Mouse (Mus musculus): ENCODE results near the gene Ptpn5.
A peak's percentile ranks its signal among the peaks of the same experiment; 100 is the strongest.

Ptpn5 gene

DNA sequence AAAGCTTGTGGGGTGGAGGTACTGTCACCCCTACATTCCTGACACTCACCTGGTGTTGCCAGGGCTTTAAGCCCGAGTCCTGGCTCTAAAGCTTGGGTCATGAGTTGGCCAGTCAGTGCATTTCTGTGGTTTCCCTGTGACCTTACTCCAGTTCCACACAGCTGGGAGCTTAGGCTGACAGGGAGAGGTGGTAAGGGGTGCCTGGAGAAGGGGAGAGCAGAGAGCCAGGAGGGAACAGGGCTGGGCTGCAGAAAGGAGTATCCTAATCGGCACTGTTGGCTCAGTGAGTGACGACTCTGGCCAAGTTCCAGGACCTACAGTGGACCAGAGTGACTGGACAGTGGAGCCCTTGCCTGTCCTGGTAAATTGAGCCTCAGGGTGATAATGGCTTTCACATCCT, 81.2 kb downstream of the Ptpn5 start:
- no peak for TF ChIP-seq NANOG (IDR thresholded peaks at IDR 0.05; ENCODE audit: borderline replicate concordance, low read length)
- no peak for TF ChIP-seq POU5F1 (IDR thresholded peaks at IDR 0.05; ENCODE audit: borderline replicate concordance, low read length)
- TF ChIP-seq CTCF (conservative IDR thresholded peaks at IDR 0.05; ENCODE audit: low read length) = no peak
- H3K36me3 ChIP-seq (ENCODE audit: insufficient read depth, low read length) = 0 out of 2 replicates have a peak, but pooled peaks cover 7% of the 10 kb centered on the region
- no peak overlapping the region for H3K4me3 ChIP-seq (replicated peaks; ENCODE audit: low read length)

DNA sequence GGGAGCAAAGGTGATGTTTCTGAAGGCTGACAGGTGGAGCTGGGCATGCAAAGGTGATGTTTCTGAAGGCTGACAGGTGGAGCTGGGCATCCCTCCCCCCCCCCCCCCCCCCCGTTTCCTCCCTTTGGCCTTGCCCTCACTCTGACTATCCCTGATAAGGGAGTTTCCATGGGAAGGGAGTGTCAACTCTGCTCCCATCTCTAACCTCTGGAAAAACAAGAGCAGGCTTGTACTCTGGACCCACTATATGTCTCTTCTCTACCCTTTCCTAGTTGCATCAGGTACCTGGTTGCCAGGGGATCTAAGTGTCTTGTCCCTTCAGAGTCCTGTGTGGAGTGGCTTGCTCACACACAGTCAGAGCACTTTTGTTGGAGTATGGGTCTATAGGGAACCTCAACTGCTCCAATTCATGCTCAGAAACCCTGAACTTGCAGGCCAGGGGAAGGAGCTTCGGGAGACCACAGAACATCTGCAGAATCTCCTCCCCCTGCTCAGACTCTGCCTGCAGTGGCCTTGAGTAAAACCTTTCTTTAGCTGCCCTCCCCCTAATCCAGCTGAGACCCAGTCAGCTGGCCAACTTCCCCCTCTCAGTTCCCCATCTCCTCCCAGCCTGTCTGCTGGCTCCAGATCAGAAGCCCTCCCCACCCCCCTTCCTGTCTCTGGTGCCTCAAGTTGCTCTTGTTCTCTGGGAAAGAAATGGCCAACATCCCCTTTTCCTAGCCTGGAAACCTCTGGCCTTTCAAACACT, 81.9 kb downstream of the Ptpn5 start:
- Histone ChIP-seq H3K36me3 (ENCODE audit: insufficient read depth, low read length) (0 out of 2 replicates have a peak, but pooled peaks cover 7% of the 10 kb centered on the region), H3K9me3 (ENCODE audit: low read length) (no peaks in the 10 kb centered on the region), H3K4me3 (replicated peaks; ENCODE audit: low read length) (peak overlapping the region; percentile 90), H3K27me3 (ENCODE audit: insufficient read depth, low read length) (peaks cover 44% of the 10 kb centered on the region), H3K4me1 (replicated peaks; ENCODE audit: low read depth, low read length) (peaks cover 20% of the 10 kb centered on the region)
- no peak for TF ChIP-seq CTCF (conservative IDR thresholded peaks at IDR 0.05; ENCODE audit: low read length)
- TF ChIP-seq POU5F1 (IDR thresholded peaks at IDR 0.05; ENCODE audit: borderline replicate concordance, low read length) = no peak
- TF ChIP-seq NANOG (IDR thresholded peaks at IDR 0.05; ENCODE audit: borderline replicate concordance, low read length) = no peak

More for the DNA sequence above, 81.2 kb downstream of the Ptpn5 start:
- H3K9me3 ChIP-seq (ENCODE audit: low read length) = no peaks in the 10 kb centered on the region
- peaks cover 20% of the 10 kb centered on the region for H3K4me1 ChIP-seq (replicated peaks; ENCODE audit: low read depth, low read length)
- peaks cover 44% of the 10 kb centered on the region for H3K27me3 ChIP-seq (ENCODE audit: insufficient read depth, low read length)

DNA sequence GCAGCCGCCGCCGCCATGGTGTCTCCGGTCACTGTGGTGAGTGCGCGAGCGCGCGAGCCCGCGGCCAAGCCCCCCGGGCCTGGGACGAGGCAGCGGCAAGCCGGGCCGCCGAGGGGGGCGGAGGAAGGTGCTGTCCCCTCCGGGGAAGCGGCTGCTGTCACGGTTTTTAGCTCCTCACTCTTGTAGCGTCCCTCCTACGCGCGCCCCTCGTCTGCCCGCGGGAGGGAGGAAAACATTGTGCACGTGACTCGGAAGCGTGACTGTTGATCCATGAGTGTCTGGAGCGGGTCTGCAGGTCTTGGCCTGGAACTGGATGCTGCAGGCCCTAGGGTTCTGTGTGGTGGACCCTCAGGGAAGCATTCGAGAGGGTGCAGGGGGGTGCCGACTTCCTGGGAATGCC, 82.7 kb downstream of the Ptpn5 start:
- H3K9me3 ChIP-seq (ENCODE audit: low read length) = no peaks in the 10 kb centered on the region
- H3K27me3 ChIP-seq (ENCODE audit: insufficient read depth, low read length) = peaks cover 44% of the 10 kb centered on the region
- H3K4me3 ChIP-seq (replicated peaks; ENCODE audit: low read length) = peak overlapping the region; percentile 90
- 0 out of 2 replicates have a peak, but pooled peaks cover 7% of the 10 kb centered on the region for H3K36me3 ChIP-seq (ENCODE audit: insufficient read depth, low read length)
- no peak for TF ChIP-seq NANOG (IDR thresholded peaks at IDR 0.05; ENCODE audit: borderline replicate concordance, low read length)
- no peak for TF ChIP-seq CTCF (conservative IDR thresholded peaks at IDR 0.05; ENCODE audit: low read length)
- TF ChIP-seq POU5F1 (IDR thresholded peaks at IDR 0.05; ENCODE audit: borderline replicate concordance, low read length) = no peak
- H3K4me1 ChIP-seq (replicated peaks; ENCODE audit: low read depth, low read length) = peaks cover 20% of the 10 kb centered on the region

DNA sequence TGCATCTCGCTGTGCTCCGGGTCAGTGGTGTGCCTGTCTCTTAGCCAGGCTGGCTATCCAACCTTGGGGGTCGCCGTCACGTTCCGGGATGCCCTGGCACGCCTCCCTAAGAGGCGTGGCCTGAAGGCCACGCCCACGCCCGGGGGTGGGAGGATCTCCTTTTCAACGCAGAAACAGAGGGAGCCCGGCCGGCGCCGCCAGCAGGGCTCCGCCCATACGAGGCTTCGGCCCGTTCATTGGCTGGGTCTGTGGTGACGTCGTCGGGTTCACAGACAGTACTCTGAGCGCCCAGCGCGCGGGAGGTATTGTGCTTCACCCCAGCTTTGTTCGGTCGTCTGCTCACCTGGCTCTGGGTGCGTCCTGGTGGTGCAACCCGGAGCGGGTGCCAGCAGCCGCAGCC, 83.1 kb downstream of the Ptpn5 start, which contains the start of gene Tmem86a:
Gene Tmem86a (plus strand): TSS at position 236 of the 400 bp plus-strand sequence.
- H3K4me3 ChIP-seq (replicated peaks; ENCODE audit: low read length) = peak within 1 kb of the TSS; percentile 90
- TF ChIP-seq POU5F1 (IDR thresholded peaks at IDR 0.05; ENCODE audit: borderline replicate concordance, low read length) (no peak), NANOG (IDR thresholded peaks at IDR 0.05; ENCODE audit: borderline replicate concordance, low read length) (no peak), CTCF (conservative IDR thresholded peaks at IDR 0.05; ENCODE audit: low read length) (no peak)
- H3K36me3 ChIP-seq (ENCODE audit: insufficient read depth, low read length) = 0 out of 2 replicates have a peak, but pooled peaks cover 7% of the 10 kb centered on the region
- peaks cover 20% of the 10 kb centered on the region for H3K4me1 ChIP-seq (replicated peaks; ENCODE audit: low read depth, low read length)
- H3K9me3 ChIP-seq (ENCODE audit: low read length) = no peaks in the 10 kb centered on the region
- H3K27me3 ChIP-seq (ENCODE audit: insufficient read depth, low read length) = peaks cover 44% of the 10 kb centered on the region

DNA sequence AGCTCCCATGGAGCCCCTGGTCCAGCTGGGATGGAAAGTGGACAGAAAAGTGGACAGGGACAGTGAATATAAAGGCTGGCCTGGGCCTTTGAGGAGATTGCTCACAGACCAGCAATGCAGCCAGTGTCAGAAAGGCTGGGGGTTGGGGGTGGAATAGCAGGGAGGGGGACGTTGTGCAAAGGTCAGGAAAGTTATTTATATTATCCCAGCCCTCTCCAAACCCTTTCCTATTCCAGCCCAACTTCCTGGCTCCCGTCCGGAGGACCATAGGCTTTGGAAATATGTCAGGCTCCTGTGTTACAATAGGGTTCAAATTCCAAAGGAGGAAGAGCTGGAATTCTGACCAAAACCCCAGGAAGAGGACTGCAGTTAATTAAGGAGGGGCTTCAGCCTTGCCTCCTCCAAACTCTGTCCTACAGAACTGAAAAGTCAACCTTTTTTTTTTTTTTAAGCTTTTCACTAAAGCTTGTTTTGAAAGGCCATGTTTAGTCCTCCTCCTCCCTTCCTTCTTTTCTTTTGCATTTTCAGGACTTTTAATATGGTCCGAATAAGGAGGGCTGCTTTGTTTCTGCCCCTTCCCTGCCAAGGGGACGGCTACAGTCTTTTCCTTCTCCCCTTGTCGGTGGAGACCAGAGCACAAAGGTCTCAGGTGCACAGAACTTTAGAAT, 90.5 kb downstream of the Ptpn5 start:
- Histone ChIP-seq H3K36me3 (ENCODE audit: insufficient read depth, low read length) (no peaks in the 10 kb centered on the region), H3K4me1 (replicated peaks; ENCODE audit: low read depth, low read length) (no peaks in the 10 kb centered on the region), H3K9me3 (ENCODE audit: low read length) (no peaks in the 10 kb centered on the region), H3K27me3 (ENCODE audit: insufficient read depth, low read length) (peaks cover 12% of the 10 kb centered on the region), H3K4me3 (replicated peaks; ENCODE audit: low read length) (no peak overlapping the region)
- TF ChIP-seq CTCF (conservative IDR thresholded peaks at IDR 0.05; ENCODE audit: low read length) (no peak), POU5F1 (IDR thresholded peaks at IDR 0.05; ENCODE audit: borderline replicate concordance, low read length) (no peak), NANOG (IDR thresholded peaks at IDR 0.05; ENCODE audit: borderline replicate concordance, low read length) (no peak)

DNA sequence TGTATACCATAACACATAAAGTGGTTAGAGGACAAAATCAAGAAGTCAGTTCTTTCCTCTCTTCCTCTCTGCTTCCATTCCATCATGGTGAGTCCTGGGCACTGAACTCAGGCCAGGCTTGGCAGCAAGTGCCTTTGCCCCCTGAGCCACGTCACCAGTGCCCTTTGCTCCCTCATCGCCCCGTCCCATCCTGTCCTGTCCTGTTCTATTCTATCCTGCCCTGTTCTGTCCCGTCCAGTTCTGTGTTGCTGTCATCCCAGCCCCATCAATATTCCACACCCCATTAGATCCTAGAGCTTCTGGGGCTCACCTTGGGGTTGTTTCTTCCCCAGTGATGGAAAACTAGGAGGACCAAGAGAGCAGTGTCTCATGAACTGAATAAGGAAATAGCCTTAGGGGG, 91.4 kb downstream of the Ptpn5 start:
- Histone ChIP-seq H3K36me3 (ENCODE audit: insufficient read depth, low read length) (no peaks in the 10 kb centered on the region), H3K27me3 (ENCODE audit: insufficient read depth, low read length) (peaks cover 7% of the 10 kb centered on the region; the same call in 1 of the 2 replicates), H3K9me3 (ENCODE audit: low read length) (no peaks in the 10 kb centered on the region), H3K4me1 (replicated peaks; ENCODE audit: low read depth, low read length) (no peaks in the 10 kb centered on the region), H3K4me3 (replicated peaks; ENCODE audit: low read length) (no peak overlapping the region)
- TF ChIP-seq POU5F1 (IDR thresholded peaks at IDR 0.05; ENCODE audit: borderline replicate concordance, low read length) (no peak), CTCF (conservative IDR thresholded peaks at IDR 0.05; ENCODE audit: low read length) (no peak), NANOG (IDR thresholded peaks at IDR 0.05; ENCODE audit: borderline replicate concordance, low read length) (no peak)

DNA sequence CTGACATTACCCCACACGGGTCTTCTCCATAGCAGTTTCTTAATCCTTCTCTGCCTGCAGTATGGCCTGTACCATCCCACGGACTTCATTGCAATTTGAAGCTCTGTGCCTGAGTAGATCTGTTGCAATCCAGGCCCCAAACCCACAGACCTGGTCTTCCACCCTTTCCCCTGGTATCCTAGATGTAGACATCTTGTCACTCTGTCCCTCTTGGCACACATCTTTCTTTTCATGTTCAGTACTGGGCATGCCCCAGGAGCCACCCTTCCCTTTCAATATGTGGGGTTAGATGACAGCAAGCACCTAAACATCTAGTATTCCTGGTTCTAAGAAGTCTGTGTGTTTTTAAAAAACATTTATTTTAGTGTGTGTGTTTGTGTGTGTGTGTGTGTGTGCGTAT, 91.8 kb downstream of the Ptpn5 start:
- Histone ChIP-seq H3K36me3 (ENCODE audit: insufficient read depth, low read length) (no peaks in the 10 kb centered on the region), H3K4me3 (replicated peaks; ENCODE audit: low read length) (no peak overlapping the region), H3K9me3 (ENCODE audit: low read length) (no peaks in the 10 kb centered on the region), H3K4me1 (replicated peaks; ENCODE audit: low read depth, low read length) (no peaks in the 10 kb centered on the region), H3K27me3 (ENCODE audit: insufficient read depth, low read length) (peaks cover 7% of the 10 kb centered on the region; the same call in 1 of the 2 replicates)
- TF ChIP-seq POU5F1 (IDR thresholded peaks at IDR 0.05; ENCODE audit: borderline replicate concordance, low read length) (no peak), CTCF (conservative IDR thresholded peaks at IDR 0.05; ENCODE audit: low read length) (no peak), NANOG (IDR thresholded peaks at IDR 0.05; ENCODE audit: borderline replicate concordance, low read length) (no peak)

DNA sequence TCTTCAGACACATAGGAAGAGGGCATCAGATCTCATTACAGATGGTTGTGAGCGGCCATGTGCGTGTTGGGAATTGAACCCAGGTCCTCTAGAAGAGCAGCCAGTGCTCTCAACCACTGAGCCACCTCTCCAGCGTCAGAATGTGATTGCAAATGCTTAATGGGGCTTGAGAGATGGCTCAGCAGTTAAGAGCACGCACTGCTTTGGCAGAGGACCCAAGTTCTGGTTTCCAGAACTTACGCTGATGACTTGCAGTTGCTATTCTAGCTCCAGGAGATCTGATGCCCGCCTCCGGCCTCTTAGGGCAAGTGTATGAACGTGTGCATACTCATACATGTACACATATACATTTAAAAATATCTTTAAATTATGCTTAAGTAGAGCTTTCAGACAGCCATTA, 98.1 kb downstream of the Ptpn5 start:
- no peaks in the 10 kb centered on the region for H3K9me3 ChIP-seq (ENCODE audit: low read length)
- H3K36me3 ChIP-seq (ENCODE audit: insufficient read depth, low read length) = no peaks in the 10 kb centered on the region
- TF ChIP-seq NANOG (IDR thresholded peaks at IDR 0.05; ENCODE audit: borderline replicate concordance, low read length) (no peak), CTCF (conservative IDR thresholded peaks at IDR 0.05; ENCODE audit: low read length) (no peak), POU5F1 (IDR thresholded peaks at IDR 0.05; ENCODE audit: borderline replicate concordance, low read length) (no peak)
- no peaks in the 10 kb centered on the region for H3K27me3 ChIP-seq (ENCODE audit: insufficient read depth, low read length)
- H3K4me3 ChIP-seq (replicated peaks; ENCODE audit: low read length) = no peak overlapping the region
- H3K4me1 ChIP-seq (replicated peaks; ENCODE audit: low read depth, low read length) = no peaks in the 10 kb centered on the region

Measured in E14TG2a.4 (cell line).